Mouse (Mus musculus): ENCODE data around the gene Gm37240.

DNA sequence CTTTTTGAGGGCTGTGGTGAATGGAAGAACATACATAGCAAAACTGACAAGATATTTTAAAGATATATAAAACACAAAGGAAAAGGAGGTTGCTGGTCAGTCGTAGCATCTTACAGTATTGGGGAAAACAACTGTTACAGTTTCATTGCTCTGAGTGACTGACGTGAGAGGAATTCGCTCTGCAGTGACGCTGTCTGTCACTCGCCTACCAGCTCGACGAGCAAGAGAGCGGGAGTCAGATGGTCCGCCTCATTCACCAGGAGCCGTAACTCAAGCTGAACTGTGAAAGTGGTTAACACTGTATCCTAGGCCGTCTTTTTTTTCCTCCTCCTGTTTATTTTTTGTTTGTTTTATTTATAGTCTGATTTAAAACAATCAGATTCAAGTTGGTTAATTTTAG, 908.6 kb downstream of the Gm37240 start:
- TF ChIP-seq CTCF (IDR thresholded peaks at IDR 0.05; ENCODE audit: insufficient read depth, low read depth, low read length): no peak
- TF ChIP-seq POLR2A (IDR thresholded peaks at IDR 0.05; ENCODE audit: insufficient read depth, low read depth, low read length): no peak

All from olfactory bulb, adult 2 months (tissue).